ENCODE assay signal across 17 mouse cellular contexts in genomic region chr19:44749061-44749990, GRCm38 (mm10). TPM values are rescaled to one million over a fixed set of nuclear protein-coding genes. Genes with fewer than 3 reads are reported as not detected.
DNase-seq lines count a peak whose midpoint lies in the region; ATAC-seq and TF ChIP-seq lines count a peak whose summit lies in the region.
"Had no signal": no experiment of that assay in that cellular context is flagged by ENCODE, and none has a peak within 500 bp of the region (broad histone marks: within the 10 kb centered on the region; RNA-seq: fewer than 3 reads in every experiment).

No protein-coding gene starts in this region.

- H3K4me2 ChIP-seq in forebrain, embryonic 15.5 days (replicated peaks): no peak overlapping the region
- peak overlapping the region; percentile 46 for H3K4me2 ChIP-seq in hindbrain, embryonic 15.5 days

- peak; percentile 42 for DNase-seq in forebrain, embryonic 10.5 days (ENCODE audit: extremely low spot score, low spot score)
- DNase-seq in ES-E14 (ENCODE audit: low read depth, low spot score): no peak
- peak; percentile 30 to 52 for DNase-seq in kidney, postnatal 4 days
- DNase-seq in adrenal gland, postnatal 36 days: no peak
- no peak for DNase-seq in cerebellum, adult 18-20 months
- DNase-seq in urinary bladder, postnatal 4 days (ENCODE audit: low spot score in 2 of 2): no peak
- DNase-seq: cerebellum, adult 9-11 months; lung, postnatal 14 days; right cerebral cortex, postnatal 25 days had no signal

- H3K9ac ChIP-seq in forebrain, embryonic 15.5 days (replicated peaks): no peak overlapping the region
- no peak overlapping the region for H3K9ac ChIP-seq in ES-E14 (ENCODE audit: insufficient read depth, low read depth, low read length, poor library complexity, severe bottlenecking)
- 0 out of 2 replicates have a peak overlapping the region, but pooled peaks have one; percentile 1 for H3K9ac ChIP-seq in hindbrain, embryonic 15.5 days
- H3K9ac ChIP-seq: embryonic facial prominence, embryonic 12.5 days; liver, embryonic 14.5 days; midbrain, embryonic 13.5 days had no signal

- under 1% methylated on average over 18 of the region's 18 CpGs for WGBS in forebrain, embryonic 10.5 days
- under 1% methylated on average over 18 of the region's 18 CpGs for WGBS in forebrain, embryonic 15.5 days
- WGBS in hindbrain, embryonic 15.5 days: 1% methylated on average over 18 of the region's 18 CpGs

- no peak overlapping the region for H3K4me3 ChIP-seq in forebrain, embryonic 10.5 days
- no peak overlapping the region for H3K4me3 ChIP-seq in forebrain, embryonic 15.5 days
- no peak overlapping the region for H3K4me3 ChIP-seq in ES-E14 (ENCODE audit: insufficient read depth in 1 of 2, low read depth in 1 of 2, low read length in 2 of 2, poor library complexity in 1 of 2, severe bottlenecking in 1 of 2)
- peak overlapping the region; percentile 29 for H3K4me3 ChIP-seq in hindbrain, embryonic 15.5 days

- no peak overlapping the region for H3K27ac ChIP-seq in forebrain, embryonic 10.5 days
- no peak overlapping the region for H3K27ac ChIP-seq in forebrain, embryonic 15.5 days (replicated peaks)
- H3K27ac ChIP-seq in ES-E14 (ENCODE audit: insufficient read depth, low read depth, low read length, poor library complexity, severe bottlenecking): no peak overlapping the region
- H3K27ac ChIP-seq in hindbrain, embryonic 15.5 days (replicated peaks): peak overlapping the region; percentile 75
- H3K27ac ChIP-seq: embryonic facial prominence, embryonic 12.5 days; liver, embryonic 14.5 days; midbrain, embryonic 13.5 days had no signal

- H3K36me3 ChIP-seq in forebrain, embryonic 10.5 days (replicated peaks): no peaks in the 10 kb centered on the region
- H3K36me3 ChIP-seq in forebrain, embryonic 15.5 days: no peaks in the 10 kb centered on the region
- H3K36me3 ChIP-seq in ES-E14 (ENCODE audit: control insufficient read depth, insufficient read depth, low read length, poor library complexity, severe bottlenecking): no peaks in the 10 kb centered on the region
- no peaks in the 10 kb centered on the region for H3K36me3 ChIP-seq in hindbrain, embryonic 15.5 days
- H3K36me3 ChIP-seq: embryonic facial prominence, embryonic 12.5 days; midbrain, embryonic 13.5 days had no signal

- in situ Hi-C loops in ES-E14 (cut with MboI; ENCODE audit: low sequenced_read_pairs in 2 of 2, unreplicated experiment in 2 of 2): loop anchor here in 1 of 2 experiments (10.0 to 25.0 kb wide), 2 partner anchors 162 to 485 kb away; partner anchors contain the start of gene Lbx1

- peaks cover 67% of the 10 kb centered on the region for H3K4me1 ChIP-seq in forebrain, embryonic 10.5 days
- peaks cover 9% of the 10 kb centered on the region for H3K4me1 ChIP-seq in forebrain, embryonic 15.5 days
- H3K4me1 ChIP-seq in ES-E14 (ENCODE audit: control insufficient read depth in 2 of 2, insufficient read depth in 2 of 2, low read length in 2 of 2, poor library complexity in 1 of 2): peaks cover 0 to 6% of the 10 kb centered on the region in 2 experiments; a peak in 1 of 4 replicates
- peaks cover 20% of the 10 kb centered on the region for H3K4me1 ChIP-seq in hindbrain, embryonic 15.5 days (replicated peaks)

- H3K9me3 ChIP-seq in forebrain, embryonic 10.5 days: no peaks in the 10 kb centered on the region
- no peaks in the 10 kb centered on the region for H3K9me3 ChIP-seq in forebrain, embryonic 15.5 days
- no peaks in the 10 kb centered on the region for H3K9me3 ChIP-seq in ES-E14 (ENCODE audit: control insufficient read depth, insufficient read depth, low read depth, low read length)
- no peaks in the 10 kb centered on the region for H3K9me3 ChIP-seq in hindbrain, embryonic 15.5 days
- H3K9me3 ChIP-seq: embryonic facial prominence, embryonic 12.5 days; midbrain, embryonic 13.5 days had no signal

- H3K27me3 ChIP-seq in forebrain, embryonic 10.5 days (ENCODE audit: poor library complexity, severe bottlenecking): peaks cover 100% of the 10 kb centered on the region
- H3K27me3 ChIP-seq in forebrain, embryonic 15.5 days: peaks cover 98% of the 10 kb centered on the region
- peaks cover 91% of the 10 kb centered on the region for H3K27me3 ChIP-seq in hindbrain, embryonic 15.5 days

- ATAC-seq in forebrain, embryonic 15.5 days (replicated peaks): no peak
- ATAC-seq in hindbrain, embryonic 15.5 days (ENCODE audit: low FRiP score, low read depth): no peak
- ATAC-seq: midbrain, embryonic 13.5 days had no signal

TF ChIP-seq in ES-E14, 5 proteins besides CTCF, POLR2A, EP300 and RAD21:
- TF ChIP-seq ZNF384 (IDR thresholded peaks at IDR 0.05; ENCODE audit: low read depth, low read length) (peak; percentile 58; the same call in 1 of the 2 replicates), CHD2 (IDR thresholded peaks at IDR 0.05; ENCODE audit: low read depth, low read length) (no peak)

RNA-seq across cellular contexts. Expression of gene Pax2, which starts 6.5 kb away (rescaled TPM):
- 0.56 and 0.81 TPM in 2 replicates for polyA plus RNA-seq in forebrain, embryonic 10.5 days (2016; fragmentation: Nextera tagmentation; extraction: Ambion mirVana)
- polyA plus RNA-seq in forebrain, embryonic 15.5 days (2015; fragmentation: Nextera tagmentation; extraction: Ambion mirVana): 0.09 TPM in 1 of 2 replicates, not detected in the other
- 0.11 TPM in 1 of 2 replicates, not detected in the other for total RNA-seq in ES-E14 (2012; rRNA removed)
- 12.3 and 15.5 TPM in 2 replicates for polyA plus RNA-seq in hindbrain, embryonic 15.5 days (2015; fragmentation: Nextera tagmentation; extraction: Ambion mirVana)
- total RNA-seq in adrenal gland, postnatal 36 days (2021): not detected
- total RNA-seq: heart, adult 8-10 months; heart, postnatal 10 days had no signal
- polyA plus RNA-seq: intestine, embryonic 16.5 days; liver, embryonic 14.5 days had no signal

Comparison
In these comparisons a context has a peak if more than half of its experiments do, and no peak if none do; other contexts are left out.
1. DNase-seq: peak in forebrain, embryonic 10.5 days (single experiment) and kidney, postnatal 4 days (2 of 2); none in ES-E14 (single experiment), adrenal gland, postnatal 36 days (0 of 2), cerebellum, adult 18-20 months (0 of 2) and urinary bladder, postnatal 4 days (0 of 2).